Mouse (Mus musculus) CH12.LX (cell line): ENCODE measurements at regions not wholly inside any gene's neighbourhood (a gene's known extent, or its start where the extent isn't known, plus 50 kb on each side); places are given as distances from the start of the nearest gene placed in this dataset.

Source experiments
- DNase-seq: peaks from one replicate; pipeline ENCODE4 v3.0.0-alpha.2; 2013; ENCODE audit errors: extremely low read depth
- H3K27ac ChIP-seq: 2 replicates; pipeline ENCODE4 v1.5.1; 2012; ENCODE audit warnings: low read depth, mild to moderate bottlenecking, control low read depth, moderate library complexity; ENCODE audit not compliant: insufficient read depth
- H3K27me3 ChIP-seq: replicated peaks from 2 replicates; pipeline ENCODE3; 2012; ENCODE audit warnings: inconsistent platforms
- H3K36me3 ChIP-seq, 2 experiments: replicated peaks in 1 of 2; 2 replicates each; pipeline versions ENCODE3 to v1.6.1; 2012; ENCODE audit warnings: inconsistent platforms in 1 of 2, low read length in 1 of 2, mild to moderate bottlenecking in 1 of 2, mixed read lengths in 1 of 2, moderate library complexity in 1 of 2; ENCODE audit not compliant: control insufficient read depth in 1 of 2, insufficient read depth in 1 of 2
- H3K4me1 ChIP-seq, 2 experiments: 2 replicates each; pipeline ENCODE4 v1.6.1; 2012; ENCODE audit warnings: inconsistent platforms in 1 of 2, moderate library complexity in 1 of 2; ENCODE audit not compliant: insufficient read depth in 2 of 2, control insufficient read depth in 1 of 2
- H3K4me2 ChIP-seq: 2 replicates; pipeline ENCODE4 v1.6.1; 2012; ENCODE audit warnings: low read depth, mild to moderate bottlenecking, control low read depth; ENCODE audit not compliant: poor library complexity, insufficient read depth, severe bottlenecking
- H3K4me3 ChIP-seq, 3 experiments: fragments of 150-350 bp in 1 of 3; sonication (generic) in 1 of 3; replicated peaks in 1 of 3; 2 replicates each; pipeline versions ENCODE3 to v1.5.1; 2011 to 2012; ENCODE audit warnings: low read depth in 2 of 3, low read length in 2 of 3, mild to moderate bottlenecking in 2 of 3, moderate library complexity in 2 of 3, control low read depth in 1 of 3, improper control_type of control experiment in 1 of 3, inconsistent platforms in 1 of 3, mixed read lengths in 1 of 3; ENCODE audit not compliant: poor library complexity in 1 of 3
- H3K79me2 ChIP-seq: replicated peaks from 2 replicates; pipeline ENCODE4 v1.6.1; 2012; ENCODE audit warnings: mild to moderate bottlenecking, moderate library complexity; ENCODE audit not compliant: control insufficient read depth, poor library complexity, insufficient read depth, severe bottlenecking; ENCODE audit errors: extremely low read depth
- H3K9ac ChIP-seq: 2 replicates; pipeline ENCODE4 v1.6.1; 2012; ENCODE audit warnings: low read depth, mild to moderate bottlenecking, control low read depth, moderate library complexity; ENCODE audit not compliant: insufficient read depth
- H3K9me3 ChIP-seq: replicated peaks from 2 replicates; pipeline ENCODE3; 2012; ENCODE audit warnings: low read length, inconsistent platforms, mixed read lengths
- CHD2 ChIP-seq: IDR thresholded peaks from 2 replicates; pipeline ENCODE4 v1.6.1; 2011; ENCODE audit warnings: low read length, improper control_type of control experiment
- E2F4 ChIP-seq: IDR thresholded peaks from 2 replicates; pipeline ENCODE4 v1.6.1; 2011; ENCODE audit warnings: low read depth, low read length, improper control_type of control experiment; ENCODE audit not compliant: insufficient replicate concordance
- ELF1 ChIP-seq: IDR thresholded peaks from 2 replicates; pipeline ENCODE4 v1.6.1; 2014; ENCODE audit warnings: low read depth, mild to moderate bottlenecking, inconsistent platforms, low read length, improper control_type of control experiment
- HCFC1 ChIP-seq: IDR thresholded peaks from 2 replicates; pipeline ENCODE4 v1.6.1; 2012; ENCODE audit warnings: low read depth, mild to moderate bottlenecking, inconsistent platforms, low read length, improper control_type of control experiment
- JUN ChIP-seq: IDR thresholded peaks from 2 replicates; pipeline ENCODE4 v1.6.1; 2011; ENCODE audit warnings: low read depth, mild to moderate bottlenecking, low read length, improper control_type of control experiment, moderate library complexity; ENCODE audit not compliant: insufficient read depth
- MAFK ChIP-seq: IDR thresholded peaks from 2 replicates; pipeline ENCODE4 v1.6.1; 2011; ENCODE audit warnings: low read length, improper control_type of control experiment; ENCODE audit not compliant: insufficient replicate concordance
- MAX ChIP-seq: IDR thresholded peaks from 2 replicates; pipeline ENCODE4 v1.6.1; 2011; ENCODE audit warnings: low read length, improper control_type of control experiment
- MEF2A ChIP-seq: IDR thresholded peaks from 2 replicates; pipeline ENCODE4 v1.6.1; 2014; ENCODE audit warnings: low read depth, mild to moderate bottlenecking, inconsistent platforms, low read length, improper control_type of control experiment, borderline replicate concordance
- MXI1 ChIP-seq: IDR thresholded peaks from 2 replicates; pipeline ENCODE4 v1.6.1; 2011; ENCODE audit warnings: mild to moderate bottlenecking, low read depth, low read length, improper control_type of control experiment
- MYC ChIP-seq: IDR thresholded peaks from 2 replicates; pipeline ENCODE4 v1.6.1; 2011; ENCODE audit warnings: low read depth, mild to moderate bottlenecking, improper control_type of control experiment, low read length
- POLR2AphosphoS2 ChIP-seq: IDR thresholded peaks from 2 replicates; pipeline ENCODE4 v1.6.1; 2011; ENCODE audit warnings: low read depth, low read length, improper control_type of control experiment
- RAD21 ChIP-seq: IDR thresholded peaks from 2 replicates; pipeline ENCODE4 v1.6.1; 2011; ENCODE audit warnings: low read depth, mild to moderate bottlenecking, low read length, improper control_type of control experiment, moderate library complexity
- TCF12 ChIP-seq: IDR thresholded peaks from 2 replicates; pipeline ENCODE4 v1.6.1; 2014; ENCODE audit warnings: low read depth, mild to moderate bottlenecking, inconsistent platforms, low read length, improper control_type of control experiment
- UBTF ChIP-seq: IDR thresholded peaks from 2 replicates; pipeline ENCODE4 v1.6.1; 2012; ENCODE audit warnings: low read depth, mild to moderate bottlenecking, inconsistent platforms, low read length, improper control_type of control experiment, moderate library complexity
- USF2 ChIP-seq: conservative IDR thresholded peaks from 2 replicates; pipeline ENCODE4 v1.6.1; 2011; ENCODE audit warnings: low read depth, low read length, improper control_type of control experiment
- ZC3H11A ChIP-seq: IDR thresholded peaks from 2 replicates; pipeline ENCODE4 v1.6.1; 2012; ENCODE audit warnings: low read depth, mild to moderate bottlenecking, inconsistent platforms, low read length, improper control_type of control experiment
- ZKSCAN1 ChIP-seq: IDR thresholded peaks from 2 replicates; pipeline ENCODE4 v1.6.1; 2012; ENCODE audit warnings: low read depth, inconsistent platforms, low read length, improper control_type of control experiment, borderline replicate concordance
- dilution Hi-C: fragments of 300-500 bp; cut with MboI; formaldehyde crosslinking; loops from 2 replicates; pipeline ENCODE4 v1.14.3; 2020; ENCODE audit warnings: low sequenced_read_pairs; ENCODE audit not compliant: extremely low pct_unique_long_range_greater_than_20kb, extremely low pct_ligation_motif_present
- in situ Hi-C: fragments of 300-500 bp; cut with MboI; formaldehyde crosslinking; loops from 3 replicates; pipeline ENCODE4 v1.14.3; 2019; ENCODE audit warnings: low sequenced_read_pairs, low pct_ligation_motif_present, low pct_unique_long_range_greater_than_20kb, mixed read lengths

DNA sequence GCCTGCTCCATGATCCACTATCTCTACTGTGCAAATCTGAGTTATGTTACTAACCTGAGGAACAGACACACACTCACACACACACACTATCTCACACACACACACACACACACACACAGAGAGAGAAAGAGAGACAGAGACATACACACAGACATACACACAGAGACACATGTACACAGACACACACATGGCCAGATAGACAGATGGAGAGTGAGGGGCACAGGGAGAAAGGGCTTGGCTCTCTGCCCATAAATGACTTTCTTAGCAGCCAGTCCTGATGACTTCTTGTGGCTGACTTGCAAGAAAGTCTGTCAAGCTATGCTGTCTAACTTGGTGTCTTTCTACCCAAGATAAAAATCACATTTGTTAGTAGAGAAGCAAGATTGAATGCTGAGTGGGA is 63.7 kb upstream of the Kirrel3 start:
- H3K9me3 ChIP-seq = no peaks in the 10 kb centered on the region
- no peak for TF ChIP-seq JUN
- no peak for TF ChIP-seq MXI1
- TF ChIP-seq MAFK = no peak
- no peak for TF ChIP-seq ZKSCAN1
- no peak for TF ChIP-seq HCFC1
- no peak for TF ChIP-seq E2F4
- TF ChIP-seq RAD21 = no peak
- H3K4me3 ChIP-seq = no peak overlapping the region
- in situ Hi-C loops (no loop called here), dilution Hi-C loops (no loop called here)
- H3K4me1 ChIP-seq = no peaks in the 10 kb centered on the region
- no peak overlapping the region for H3K27ac ChIP-seq
- H3K9ac ChIP-seq = no peak overlapping the region
- no peaks in the 10 kb centered on the region for H3K36me3 ChIP-seq
- peaks cover 29% of the 10 kb centered on the region for H3K27me3 ChIP-seq
- H3K4me2 ChIP-seq = no peak overlapping the region
- no peaks in the 10 kb centered on the region for H3K79me2 ChIP-seq
- no peak for DNase-seq

DNA sequence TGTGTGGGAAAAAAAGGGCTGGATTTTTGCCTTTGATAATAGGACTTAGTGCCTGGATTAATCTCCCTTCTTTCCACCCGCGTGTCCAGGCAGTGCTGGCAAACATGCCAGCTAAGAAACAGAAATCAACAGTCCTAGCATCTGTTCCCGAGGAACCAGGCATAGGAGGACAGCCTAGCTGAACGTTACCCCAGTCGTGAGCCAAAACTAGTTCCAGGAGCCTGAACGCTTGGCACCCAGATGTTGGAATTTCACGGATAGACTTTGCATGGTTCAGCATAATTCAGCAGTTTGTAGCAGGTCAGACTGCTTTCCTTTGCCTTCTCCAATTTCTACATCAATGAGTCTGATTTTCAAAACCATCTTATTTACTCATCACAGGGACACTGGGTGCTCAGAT is 62.6 kb upstream of the Kirrel3 start:
- Histone ChIP-seq H3K4me3 (no peak overlapping the region), H3K27ac (no peak overlapping the region), H3K9me3 (no peaks in the 10 kb centered on the region), H3K4me2 (no peak overlapping the region), H3K79me2 (no peaks in the 10 kb centered on the region), H3K36me3 (no peaks in the 10 kb centered on the region), H3K27me3 (peaks cover 28% of the 10 kb centered on the region), H3K4me1 (no peaks in the 10 kb centered on the region), H3K9ac (no peak overlapping the region)
- in situ Hi-C loops (no loop called here), dilution Hi-C loops (no loop called here)
- TF ChIP-seq MAX (no peak), MAFK (no peak), ELF1 (no peak), UBTF (no peak), JUN (no peak), USF2 (no peak), ZC3H11A (no peak), POLR2AphosphoS2 (no peak), CHD2 (no peak), TCF12 (no peak), MEF2A (no peak), MYC (no peak), ZKSCAN1 (no peak), RAD21 (no peak)
- no peak for DNase-seq
